20 mouse cellular contexts compared by ENCODE assay signal in genomic region chr19:6943709-6944108, GRCm38 (mm10). TPM values are rescaled to one million over a fixed set of nuclear protein-coding genes. Genes with fewer than 3 reads are reported as not detected.
"Had no signal": no experiment of that assay in that cellular context is flagged by ENCODE, and none has a peak within 500 bp of the region (broad histone marks: within the 10 kb centered on the region; RNA-seq: fewer than 3 reads in every experiment).

No protein-coding gene starts in this region.

- ATAC-seq: liver, postnatal 0 days; lung, postnatal 0 days; midbrain, embryonic 13.5 days had no signal

- H3K27ac ChIP-seq: lung, embryonic 15.5 days; macrophage; midbrain, embryonic 13.5 days had no signal

- H3K36me3 ChIP-seq: liver, embryonic 15.5 days; stomach, embryonic 15.5 days had no signal

- H3K9ac ChIP-seq: liver, embryonic 15.5 days; liver, postnatal 0 days had no signal

- DNase-seq: liver, embryonic 13.5 days; liver, postnatal 0 days; lung, adult 2 months; lung, postnatal 14 days; lung, postnatal 36 days; right cerebral cortex, postnatal 14 days; thymus, adult 2 months; thymus, postnatal 25 days; thymus, postnatal 4 days had no signal

- H3K27me3 ChIP-seq: liver, embryonic 13.5 days; liver, embryonic 15.5 days; lung, embryonic 15.5 days; megakaryocyte, embryonic 14.5 days; midbrain, embryonic 13.5 days; neural tube, embryonic 13.5 days; stomach, embryonic 15.5 days had no signal

- H3K9me3 ChIP-seq: liver, embryonic 13.5 days; liver, embryonic 15.5 days; lung, embryonic 15.5 days; megakaryocyte, embryonic 14.5 days; midbrain, embryonic 13.5 days; neural tube, embryonic 13.5 days; stomach, embryonic 15.5 days had no signal

RNA-seq across cellular contexts. Expression of gene Kcnk4, which starts 9.4 kb away (rescaled TPM):
- total RNA-seq: megakaryocyte progenitor cell, adult 5-6 weeks; monocyte, adult 5-6 weeks; neutrophil, adult 5-6 weeks had no signal
- polyA plus RNA-seq: liver, embryonic 13.5 days; macrophage had no signal

RNA-seq across cellular contexts. Expression of gene Catsperz, which starts 18.5 kb away (rescaled TPM):
- total RNA-seq: monocyte, adult 5-6 weeks; neutrophil, adult 5-6 weeks had no signal
- polyA plus RNA-seq: macrophage had no signal
